Mouse (Mus musculus) spleen, adult 2 months (tissue): ENCODE measurements around the gene Cacna1g.
"Not testable (repeated sequence)": the region's sequence is repeated elsewhere in the genome, so short reads cannot be mapped to it uniquely, and the experiment has no call there.

ENCODE experiments used
- CTCF ChIP-seq: fragments of 200-500 bp; IDR thresholded peaks from 2 replicates; pipeline ENCODE4 v1.5.1; 2011; ENCODE audit warnings: mild to moderate bottlenecking, inconsistent platforms; ENCODE audit not compliant: insufficient read depth, insufficient read length, insufficient replicate concordance; ENCODE audit errors: extremely low read depth
- POLR2A ChIP-seq: fragments of 200-500 bp; IDR thresholded peaks from 2 replicates; pipeline ENCODE4 v1.6.1; 2011; ENCODE audit warnings: low read depth, low read length, inconsistent platforms

- TF ChIP-seq CTCF, POLR2A: not testable (repeated sequence)
Measured at GRCm38 (mm10) chr11:94393490-94393889, 80.5 kb downstream of the Cacna1g start.
